Mouse (Mus musculus): ENCODE measurements around the gene Efcab9. TPM values are rescaled to one million over a fixed set of nuclear protein-coding genes. Genes with fewer than 3 reads are reported as not detected.
"Not testable (repeated sequence)": the region's sequence is repeated elsewhere in the genome, so short reads cannot be mapped to it uniquely, and the experiment has no call there.

Gene Efcab9
- polyA plus RNA-seq, 1 experiment from 2014 or later: 0.56 TPM

DNA sequence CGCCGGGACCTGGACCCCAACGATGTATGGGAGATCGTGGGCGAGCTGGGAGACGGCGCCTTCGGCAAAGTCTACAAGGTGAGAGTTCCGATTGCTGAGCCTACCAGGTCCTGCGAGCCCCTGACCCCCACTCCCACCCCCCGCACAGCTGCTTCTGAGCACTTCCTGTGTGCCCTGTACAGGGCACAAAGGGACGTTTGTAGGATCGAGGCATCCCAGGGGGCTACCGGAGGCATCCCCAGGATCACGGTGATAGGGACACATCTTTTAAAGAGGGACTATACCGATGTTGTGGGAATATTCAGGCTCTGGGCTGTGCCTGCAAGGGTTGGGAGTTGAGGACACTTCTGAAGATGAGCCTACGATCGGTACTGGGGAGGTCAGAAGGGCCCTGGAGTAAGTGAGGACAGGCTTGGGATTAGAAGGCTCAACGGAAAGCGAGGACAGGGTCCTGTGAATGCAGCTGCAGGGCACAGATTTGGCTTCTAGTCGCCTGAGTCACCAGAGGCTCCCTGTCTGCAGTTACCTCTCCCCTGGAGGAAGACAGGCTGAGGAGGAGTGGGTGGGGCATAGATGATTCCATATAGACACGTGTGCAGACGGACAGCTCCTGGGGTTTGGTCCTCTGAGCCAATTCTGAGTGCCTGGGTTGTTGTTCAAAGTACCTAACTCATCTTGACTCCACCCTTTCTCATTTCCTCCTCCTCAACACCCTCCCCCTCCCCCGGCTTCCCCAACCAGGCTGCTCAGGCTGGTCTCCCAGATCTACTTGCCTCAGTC lies 1.8 kb upstream of the Efcab9 start:
- Histone ChIP-seq H3K4me2 (peak overlapping the region; percentile 99), H3K4me3 (peak overlapping the region; percentile 77), H3K9me3 (replicated peaks) (no peaks in the 10 kb centered on the region), H3K9ac (peak overlapping the region; percentile 85), H3K27me3 (replicated peaks) (0 out of 2 replicates have a peak, but pooled peaks cover 4% of the 10 kb centered on the region), H3K27ac (peak overlapping the region; percentile 76), H3K36me3 (peaks cover 3% of the 10 kb centered on the region; the same call in 1 of the 2 replicates), H3K4me1 (peaks cover 72% of the 10 kb centered on the region)
- ATAC-seq: peak; percentile 55
- 1% methylated on average over 24 of the region's 24 CpGs for WGBS (ENCODE audit: insufficient replicate concordance)

DNA sequence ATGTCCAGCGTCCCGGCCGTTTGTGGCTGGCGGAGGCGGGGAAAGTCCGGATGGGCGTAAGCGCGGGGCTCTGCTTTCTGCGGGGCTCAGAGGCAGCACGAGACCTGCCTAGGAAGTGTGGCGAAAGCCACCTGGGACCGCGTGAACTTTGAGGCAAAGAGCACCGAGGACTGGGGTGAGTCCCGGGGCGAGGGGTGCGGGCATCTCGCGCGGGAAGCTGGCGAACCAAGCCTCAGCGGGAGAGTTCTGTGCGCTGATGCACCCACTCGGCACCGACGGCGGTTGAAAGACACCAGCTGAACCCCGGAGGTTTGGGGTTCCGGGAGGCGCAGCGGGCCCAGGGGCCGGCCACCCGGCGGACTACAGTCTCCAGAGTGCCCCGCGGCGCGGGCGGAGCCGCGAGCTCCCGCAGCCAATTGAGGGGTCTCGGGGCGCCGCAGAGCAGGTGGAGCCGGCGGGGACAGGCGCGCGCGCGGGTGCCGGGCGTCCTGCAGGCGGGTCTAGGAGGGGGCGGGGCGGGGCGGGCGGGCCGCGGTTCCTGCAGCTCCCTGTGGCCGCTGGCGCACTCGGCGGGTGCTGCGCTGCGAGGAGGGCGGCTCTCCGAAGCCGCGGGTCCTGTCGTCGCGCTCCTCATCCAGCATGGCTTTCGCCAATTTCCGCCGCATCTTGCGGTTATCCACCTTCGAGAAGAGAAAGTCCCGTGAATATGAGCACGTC lies 1.0 kb upstream of the Efcab9 start, which contains the start of gene Stk10:
TSS of gene Stk10 (plus strand) at position 541 of the 717 bp plus-strand sequence.
- under 1% methylated on average over 79 of the region's 82 CpGs for WGBS (ENCODE audit: insufficient replicate concordance)
- ATAC-seq: peak; percentile 96
- Histone ChIP-seq H3K4me1 (peaks cover 64% of the 10 kb centered on the region), H3K9ac (peak within 1 kb of the TSS; percentile 85), H3K9me3 (replicated peaks) (no peaks in the 10 kb centered on the region), H3K4me2 (peak within 1 kb of the TSS; percentile 99), H3K36me3 (peaks cover 3% of the 10 kb centered on the region; the same call in 1 of the 2 replicates), H3K4me3 (peak within 1 kb of the TSS; percentile 77), H3K27ac (peak within 1 kb of the TSS; percentile 76), H3K27me3 (replicated peaks) (0 out of 2 replicates have a peak, but pooled peaks cover 4% of the 10 kb centered on the region)

DNA sequence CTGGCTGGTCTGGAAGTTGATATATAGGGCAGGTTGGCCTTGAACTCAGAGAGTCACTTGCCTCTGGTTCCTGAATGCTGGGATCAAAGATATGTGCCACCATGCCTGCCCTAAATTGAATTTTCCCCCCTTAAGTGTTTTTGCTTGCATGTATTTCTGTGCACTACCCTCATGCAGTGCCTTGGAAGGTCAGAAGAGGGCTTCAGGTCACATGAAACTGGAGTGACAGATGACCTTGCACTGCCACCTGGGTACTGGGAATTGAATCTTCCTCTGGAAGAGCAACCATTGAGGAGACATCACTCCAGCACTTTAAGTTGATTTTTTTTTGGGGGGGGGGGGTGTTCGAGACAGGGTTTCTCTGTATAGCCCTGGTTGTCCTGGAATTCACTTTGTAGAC lies 1.7 kb downstream of the Efcab9 start:
- Histone ChIP-seq H3K27ac (no peak overlapping the region), H3K4me1 (peaks cover 37% of the 10 kb centered on the region), H3K4me2 (no peak overlapping the region), H3K9ac (no peak overlapping the region), H3K4me3 (no peak overlapping the region), H3K9me3 (replicated peaks) (no peaks in the 10 kb centered on the region), H3K27me3 (replicated peaks) (0 out of 2 replicates have a peak, but pooled peaks cover 4% of the 10 kb centered on the region), H3K36me3 (no peaks in the 10 kb centered on the region)
- 82% methylated on average over 1 of the region's 1 CpGs for WGBS (ENCODE audit: insufficient replicate concordance)
- no peak for ATAC-seq

DNA sequence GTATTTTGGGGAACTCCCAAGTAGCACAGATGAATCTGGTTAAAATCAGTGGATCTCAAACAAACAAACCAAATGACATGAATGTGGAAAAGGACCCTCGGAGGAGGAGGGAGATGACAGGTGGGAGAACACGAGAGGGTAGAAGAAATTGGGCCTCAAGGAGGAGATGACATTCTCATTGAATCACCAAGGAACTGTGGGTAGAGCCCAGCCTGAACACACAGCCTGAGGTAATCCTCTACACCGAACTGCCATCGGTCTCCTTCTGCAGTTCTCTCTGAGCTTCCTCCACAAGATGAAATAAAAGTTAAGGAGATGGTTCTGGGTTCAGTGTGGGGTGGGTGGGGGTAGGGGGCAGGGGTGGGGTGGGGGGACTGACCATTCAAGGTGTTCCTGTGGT lies 4.9 kb downstream of the Efcab9 start:
- no peak overlapping the region for H3K4me3 ChIP-seq
- no peaks in the 10 kb centered on the region for H3K36me3 ChIP-seq
- H3K27me3 ChIP-seq (replicated peaks): 0 out of 2 replicates have a peak, but pooled peaks cover 4% of the 10 kb centered on the region
- no peak for ATAC-seq
- no peaks in the 10 kb centered on the region for H3K9me3 ChIP-seq (replicated peaks)
- H3K4me2 ChIP-seq: no peak overlapping the region
- WGBS (ENCODE audit: insufficient replicate concordance): 73% methylated on average over 4 of the region's 4 CpGs
- no peak overlapping the region for H3K27ac ChIP-seq
- peaks cover 15% of the 10 kb centered on the region for H3K4me1 ChIP-seq
- no peak overlapping the region for H3K9ac ChIP-seq

DNA sequence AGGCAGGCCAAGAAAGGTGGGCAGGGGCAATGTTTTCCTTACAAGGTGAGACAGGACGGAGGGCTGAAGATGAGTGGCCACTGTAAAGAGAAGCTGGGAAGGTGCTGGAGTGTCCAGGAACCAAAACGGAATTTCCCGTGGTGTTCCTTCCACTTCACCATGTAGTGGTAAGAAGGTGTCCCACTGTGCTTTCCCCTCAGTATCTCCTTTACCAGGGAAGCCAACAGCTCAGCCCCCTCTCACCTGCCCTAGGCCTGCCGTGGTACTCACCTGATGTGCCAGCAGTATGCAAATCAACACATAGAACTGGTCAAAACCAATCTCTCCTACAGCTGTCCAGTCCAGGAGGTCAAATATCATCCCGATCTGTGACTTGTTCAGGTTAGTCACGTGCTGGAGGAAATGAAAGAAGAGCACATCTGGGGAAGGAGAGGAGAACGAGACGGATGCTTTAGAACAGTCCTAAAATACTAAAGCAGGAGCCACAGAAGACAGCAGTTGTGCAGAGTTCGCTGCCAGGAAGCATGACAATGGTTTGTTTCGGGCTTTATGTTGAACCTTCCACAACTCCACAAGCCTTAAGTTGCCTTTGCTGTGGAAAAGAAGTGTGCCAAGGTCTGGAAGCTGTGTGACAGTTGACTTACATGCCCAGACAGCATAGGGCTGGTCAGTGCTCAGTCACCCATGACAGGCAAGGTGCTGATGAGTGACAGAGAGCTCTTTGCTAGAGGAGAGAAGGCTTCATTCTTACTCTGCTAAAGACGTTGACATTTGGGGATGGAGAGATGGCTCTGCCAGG lies 7.6 kb downstream of the Efcab9 start:
- no peak overlapping the region for H3K9ac ChIP-seq
- WGBS (ENCODE audit: insufficient replicate concordance): 75% methylated on average over 11 of the region's 11 CpGs
- no peak for ATAC-seq
- H3K4me1 ChIP-seq: peaks cover 6% of the 10 kb centered on the region
- H3K27me3 ChIP-seq (replicated peaks): no peaks in the 10 kb centered on the region
- H3K4me3 ChIP-seq: no peak overlapping the region
- no peaks in the 10 kb centered on the region for H3K36me3 ChIP-seq
- H3K27ac ChIP-seq: no peak overlapping the region
- H3K9me3 ChIP-seq (replicated peaks): no peaks in the 10 kb centered on the region
- no peak overlapping the region for H3K4me2 ChIP-seq

DNA sequence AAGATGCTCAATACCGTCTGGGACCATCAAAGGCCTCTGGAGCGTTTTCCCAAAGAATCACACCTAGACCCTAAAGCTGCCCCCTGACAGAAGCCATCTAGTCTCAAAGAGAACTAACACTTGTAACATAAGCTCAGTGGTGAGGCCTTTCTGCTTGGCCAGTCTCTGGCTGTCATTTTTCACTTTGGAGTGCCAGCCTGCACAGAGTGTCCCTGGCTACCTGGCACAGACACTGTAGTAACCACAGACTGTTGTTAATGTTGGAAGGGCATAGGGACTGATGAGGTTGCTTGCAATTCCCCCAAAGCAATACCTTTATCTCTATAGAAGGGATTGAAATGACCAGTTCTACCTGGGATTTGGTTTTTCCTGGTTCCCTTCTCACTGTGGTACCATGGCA lies 10.6 kb downstream of the Efcab9 start:
- Histone ChIP-seq H3K9ac (no peak overlapping the region), H3K4me2 (no peak overlapping the region), H3K9me3 (replicated peaks) (no peaks in the 10 kb centered on the region), H3K36me3 (peaks cover 11% of the 10 kb centered on the region; the same call in 1 of the 2 replicates), H3K27ac (no peak overlapping the region), H3K27me3 (replicated peaks) (no peaks in the 10 kb centered on the region), H3K4me1 (peaks cover 13% of the 10 kb centered on the region), H3K4me3 (no peak overlapping the region)
- no peak for ATAC-seq
- 75% methylated on average over 2 of the region's 2 CpGs for WGBS (ENCODE audit: insufficient replicate concordance)

DNA sequence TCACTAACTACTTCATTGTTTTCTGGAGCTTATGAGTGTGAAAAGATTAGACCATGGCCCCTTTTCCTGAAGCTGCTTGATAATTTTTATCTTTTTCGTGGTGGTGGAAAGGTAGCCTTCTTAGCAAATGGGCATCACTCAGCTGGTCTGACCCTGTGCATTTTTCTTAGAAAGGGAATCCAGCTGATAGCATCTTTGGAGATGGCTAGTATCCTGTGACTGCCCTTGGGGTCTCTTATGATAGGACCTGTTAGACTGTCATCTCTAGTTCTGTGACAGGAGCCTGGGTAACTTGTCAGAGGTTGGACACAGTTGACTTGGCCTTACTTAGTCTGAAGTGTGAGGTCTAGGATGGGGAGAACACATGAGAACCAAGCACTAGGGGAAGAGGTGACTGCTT lies 12.5 kb downstream of the Efcab9 start:
- Histone ChIP-seq H3K9me3 (replicated peaks) (no peaks in the 10 kb centered on the region), H3K4me2 (no peak overlapping the region), H3K36me3 (peaks cover 17% of the 10 kb centered on the region; the same call in 1 of the 2 replicates), H3K27ac (no peak overlapping the region), H3K4me3 (no peak overlapping the region), H3K27me3 (replicated peaks) (no peaks in the 10 kb centered on the region), H3K9ac (no peak overlapping the region), H3K4me1 (peaks cover 13% of the 10 kb centered on the region)
- WGBS (ENCODE audit: insufficient replicate concordance): 33% methylated on average over 1 of the region's 1 CpGs
- peak; percentile 51; the same call in 1 of the 2 replicates for ATAC-seq

DNA sequence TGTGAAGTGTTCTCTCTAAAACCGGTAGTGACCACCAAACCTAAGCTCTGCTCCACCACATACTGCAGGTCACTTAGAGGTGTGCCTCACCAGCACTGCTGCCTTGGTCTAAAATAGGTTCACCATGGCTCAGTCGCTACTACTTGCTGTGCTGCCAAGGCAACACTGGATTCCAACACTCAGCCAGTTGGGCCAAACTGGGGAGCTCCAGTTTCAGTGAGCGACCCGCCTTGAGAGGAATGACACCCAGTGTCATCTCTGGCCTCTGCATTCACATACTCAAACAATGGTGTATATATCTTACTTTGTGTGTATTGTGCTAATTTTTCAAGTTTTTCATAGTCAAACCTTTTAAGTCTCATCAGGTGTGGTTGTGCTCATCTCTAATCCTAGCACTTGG lies 13.1 kb downstream of the Efcab9 start:
- 81% methylated on average over 4 of the region's 4 CpGs for WGBS (ENCODE audit: insufficient replicate concordance)
- H3K36me3 ChIP-seq: peaks cover 17% of the 10 kb centered on the region; the same call in 1 of the 2 replicates
- no peak for ATAC-seq

DNA sequence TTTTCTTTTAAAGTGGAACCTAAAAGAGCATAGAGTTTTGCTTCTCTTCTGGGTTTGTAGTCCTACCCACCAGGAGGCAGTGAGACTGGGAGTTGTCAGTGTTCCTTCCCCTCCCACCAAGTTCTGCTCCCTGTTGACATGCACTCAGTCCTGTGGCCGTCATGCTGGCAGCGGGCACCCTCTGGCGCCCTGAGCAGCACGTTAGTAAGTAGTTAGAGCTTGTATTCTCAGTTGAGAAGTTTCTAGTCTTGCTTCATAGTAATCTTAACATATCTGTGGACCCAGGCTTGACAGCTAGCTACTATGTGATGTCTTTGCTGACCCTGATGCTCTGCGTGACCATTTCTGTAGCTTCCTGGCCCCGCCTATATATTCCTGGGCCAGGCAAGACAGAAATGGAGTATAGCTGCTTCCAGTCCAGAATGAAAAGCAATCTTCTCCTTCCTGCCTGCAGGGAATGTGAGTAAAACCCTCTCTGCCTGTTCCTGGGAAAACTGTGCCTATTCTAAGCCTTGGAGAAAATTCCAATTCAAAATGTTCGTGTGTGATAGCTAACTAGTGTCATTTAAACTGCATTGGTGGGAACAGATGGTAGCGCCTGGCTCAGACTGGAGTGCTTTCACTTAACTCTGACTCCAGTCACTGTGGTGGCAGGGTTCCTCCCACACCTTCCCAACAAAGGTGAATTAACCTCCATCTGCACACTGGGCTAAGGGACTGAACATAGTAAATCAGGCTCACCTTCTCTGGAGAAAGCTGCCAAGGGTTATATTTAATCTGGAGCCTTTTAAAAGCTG lies 14.8 kb downstream of the Efcab9 start:
- Histone ChIP-seq H3K27me3 (replicated peaks) (no peaks in the 10 kb centered on the region), H3K9ac (no peak overlapping the region), H3K4me3 (no peak overlapping the region), H3K36me3 (peaks cover 17% of the 10 kb centered on the region; the same call in 1 of the 2 replicates), H3K9me3 (replicated peaks) (no peaks in the 10 kb centered on the region), H3K4me1 (peaks cover 13% of the 10 kb centered on the region), H3K27ac (no peak overlapping the region), H3K4me2 (no peak overlapping the region)
- 77% methylated on average over 8 of the region's 8 CpGs for WGBS (ENCODE audit: insufficient replicate concordance)
- no peak for ATAC-seq

More for the DNA sequence above, 13.1 kb downstream of the Efcab9 start:
- Histone ChIP-seq H3K4me1 (peaks cover 13% of the 10 kb centered on the region), H3K27ac (no peak overlapping the region), H3K4me2 (no peak overlapping the region), H3K4me3 (no peak overlapping the region), H3K9me3 (replicated peaks) (no peaks in the 10 kb centered on the region), H3K9ac (no peak overlapping the region), H3K27me3 (replicated peaks) (no peaks in the 10 kb centered on the region)

DNA sequence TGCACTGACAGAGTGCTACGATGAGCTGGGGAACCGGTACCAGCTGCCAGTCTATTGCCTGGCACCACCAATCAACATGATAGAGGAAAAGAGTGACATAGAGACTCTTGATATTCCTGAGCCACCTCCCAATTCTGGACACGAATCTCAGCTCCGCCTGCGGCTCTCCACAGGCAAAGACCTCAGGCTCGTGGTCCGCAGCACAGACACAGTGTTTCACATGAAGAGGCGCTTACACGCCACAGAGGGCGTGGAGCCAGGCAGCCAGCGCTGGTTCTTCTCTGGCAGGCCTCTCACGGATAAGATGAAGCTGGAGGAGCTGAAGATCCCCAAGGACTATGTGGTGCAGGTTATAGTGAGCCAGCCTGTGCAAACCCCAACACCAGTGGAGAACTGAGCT lies 15.8 kb downstream of the Efcab9 start:
- Histone ChIP-seq H3K9me3 (replicated peaks) (no peaks in the 10 kb centered on the region), H3K27me3 (replicated peaks) (no peaks in the 10 kb centered on the region), H3K9ac (no peak overlapping the region), H3K36me3 (peaks cover 17% of the 10 kb centered on the region; the same call in 1 of the 2 replicates), H3K4me2 (no peak overlapping the region), H3K27ac (no peak overlapping the region), H3K4me3 (no peak overlapping the region), H3K4me1 (peaks cover 20% of the 10 kb centered on the region)
- WGBS (ENCODE audit: insufficient replicate concordance): 82% methylated on average over 12 of the region's 12 CpGs
- ATAC-seq: no peak

DNA sequence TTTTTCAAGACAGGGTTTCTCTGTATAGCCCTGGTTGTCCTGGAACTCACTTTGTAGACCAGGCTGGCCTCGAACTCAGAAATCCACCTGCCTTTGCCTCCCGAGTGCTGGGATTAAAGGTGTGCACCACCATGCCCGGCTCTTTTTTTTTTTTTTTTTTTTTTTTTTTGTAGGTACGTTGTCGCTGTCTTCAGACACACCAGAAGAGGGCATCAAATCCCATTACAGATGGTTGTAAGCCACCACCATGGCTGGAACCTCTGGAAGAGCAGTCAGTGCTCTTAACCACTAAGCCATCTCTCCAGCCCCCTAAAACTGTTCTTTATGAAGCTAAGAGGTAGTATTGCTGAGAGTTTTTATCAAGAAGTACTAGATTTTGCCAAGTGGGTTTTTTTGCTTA lies 17.0 kb downstream of the Efcab9 start:
- not testable (repeated sequence) for H3K27me3 ChIP-seq (replicated peaks); H3K9me3 ChIP-seq (replicated peaks); H3K27ac ChIP-seq; H3K9ac ChIP-seq; ATAC-seq; H3K4me2 ChIP-seq; H3K4me3 ChIP-seq
- H3K36me3 ChIP-seq: peaks cover 17% of the 10 kb centered on the region; the same call in 1 of the 2 replicates
- peaks cover 19% of the 10 kb centered on the region for H3K4me1 ChIP-seq
- 71% methylated on average over 5 of the region's 5 CpGs for WGBS (ENCODE audit: insufficient replicate concordance)

Data from liver, embryonic 12.5 days (tissue).